Mouse (Mus musculus) neural tube, embryonic 12.5 days (tissue): ENCODE measurements around the gene Mogat2. TPM values are rescaled to one million over a fixed set of nuclear protein-coding genes. Genes with fewer than 3 reads are reported as not detected.

Experiments
- ATAC-seq: fragments of 200-750 bp; cut with Nextera tagmentation; 2 replicates; pipeline ENCODE4 v1.8.0; 2017; ENCODE audit warnings: low read depth, mild to moderate bottlenecking, moderate TSS enrichment, moderate library complexity; ENCODE audit not compliant: low FRiP score
- H3K27ac ChIP-seq: fragments of 300-500 bp; sonication (generic); 2 replicates; pipeline ENCODE4 v1.5.1; 2016
- H3K27me3 ChIP-seq: fragments of 300-500 bp; sonication (generic); replicated peaks from 2 replicates; pipeline ENCODE4 v1.6.1; 2016; ENCODE audit warnings: mild to moderate bottlenecking
- H3K36me3 ChIP-seq: fragments of 300-500 bp; sonication (generic); 2 replicates; pipeline ENCODE4 v1.6.1; 2016; ENCODE audit warnings: mild to moderate bottlenecking
- H3K4me1 ChIP-seq: fragments of 300-500 bp; sonication (generic); 2 replicates; pipeline ENCODE4 v1.6.1; 2016
- H3K4me2 ChIP-seq: fragments of 300-500 bp; sonication (generic); replicated peaks from 2 replicates; pipeline ENCODE4 v1.6.1; 2016; ENCODE audit warnings: mild to moderate bottlenecking
- H3K4me3 ChIP-seq: fragments of 300-500 bp; sonication (generic); 2 replicates; pipeline ENCODE4 v1.5.1; 2016
- H3K9ac ChIP-seq: fragments of 300-500 bp; sonication (generic); 2 replicates; pipeline ENCODE4 v1.6.1; 2016; ENCODE audit warnings: mild to moderate bottlenecking
- H3K9me3 ChIP-seq: fragments of 300-500 bp; sonication (generic); 2 replicates; pipeline ENCODE4 v1.6.1; 2016; ENCODE audit warnings: mild to moderate bottlenecking
- WGBS: fragments of 180-500 bp; shearing (Covaris S2); methylation state at CpG from one replicate; pipeline ENCODE4 v1.1.7; 2016; 5-methylcytosine and 5-hydroxymethylcytosine counted together
- polyA plus RNA-seq: library from polyadenylated mRNA; unstranded; fragments of >200 nt; fragmentation: Nextera tagmentation; extraction: Ambion mirVana; gene quantifications from 2 replicates; pipeline ENCODE4 v1.2.1, GENCODE M21; 2016

The Mogat2 gene
- polyA plus RNA-seq, 1 experiment from 2014 or later = 6.3 TPM

DNA sequence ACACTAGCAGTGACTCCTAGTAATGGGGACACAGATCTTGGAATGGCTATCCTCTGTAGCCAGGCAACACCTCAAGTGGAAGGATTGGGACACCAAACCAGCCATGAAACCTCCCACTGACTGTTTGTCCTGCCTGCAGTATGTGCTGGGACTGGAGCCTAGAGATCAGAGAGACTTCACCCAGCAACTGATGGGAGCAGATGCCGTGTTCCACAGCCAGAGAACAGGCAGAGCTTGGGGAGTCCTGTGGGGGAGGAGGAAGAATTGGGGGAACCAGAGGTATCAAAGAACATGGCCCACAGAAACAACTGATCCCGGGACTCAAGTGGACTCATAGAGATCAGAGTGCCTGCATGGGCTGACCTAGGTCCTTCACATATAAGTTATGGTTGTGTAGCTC is 24.7 kb downstream of the Mogat2 start:
- H3K4me3 ChIP-seq = no peak overlapping the region
- peaks cover 2% of the 10 kb centered on the region; the same call in 1 of the 2 replicates for H3K4me1 ChIP-seq
- H3K27me3 ChIP-seq = 0 out of 2 replicates have a peak, but pooled peaks cover 2% of the 10 kb centered on the region
- H3K9me3 ChIP-seq = no peaks in the 10 kb centered on the region
- 84% methylated on average over 2 of the region's 2 CpGs for WGBS
- no peak overlapping the region for H3K4me2 ChIP-seq
- no peak overlapping the region for H3K9ac ChIP-seq
- no peaks in the 10 kb centered on the region for H3K36me3 ChIP-seq
- H3K27ac ChIP-seq = no peak overlapping the region
- ATAC-seq = no peak

DNA sequence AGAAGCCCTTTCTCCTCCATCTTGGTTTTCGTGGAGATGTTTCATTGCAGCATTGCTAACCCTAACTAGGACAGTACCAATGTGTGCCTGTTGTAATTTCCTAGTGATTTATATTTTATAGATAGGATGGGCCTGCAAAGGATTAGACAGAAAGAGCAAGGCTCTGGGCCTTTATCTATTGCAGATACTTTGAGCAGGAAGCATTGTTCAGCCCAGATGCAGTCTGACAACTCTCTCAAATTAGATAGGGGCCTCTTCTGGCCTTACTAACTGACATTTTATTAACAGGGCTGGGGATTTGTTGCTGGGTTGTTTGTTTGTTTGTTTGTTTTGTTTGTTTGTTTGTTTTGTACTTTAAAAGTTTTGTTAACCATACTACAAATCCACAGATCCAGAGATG is 25.4 kb downstream of the Mogat2 start:
- WGBS = 86% methylated on average over 1 of the region's 1 CpGs
- ATAC-seq = no peak

DNA sequence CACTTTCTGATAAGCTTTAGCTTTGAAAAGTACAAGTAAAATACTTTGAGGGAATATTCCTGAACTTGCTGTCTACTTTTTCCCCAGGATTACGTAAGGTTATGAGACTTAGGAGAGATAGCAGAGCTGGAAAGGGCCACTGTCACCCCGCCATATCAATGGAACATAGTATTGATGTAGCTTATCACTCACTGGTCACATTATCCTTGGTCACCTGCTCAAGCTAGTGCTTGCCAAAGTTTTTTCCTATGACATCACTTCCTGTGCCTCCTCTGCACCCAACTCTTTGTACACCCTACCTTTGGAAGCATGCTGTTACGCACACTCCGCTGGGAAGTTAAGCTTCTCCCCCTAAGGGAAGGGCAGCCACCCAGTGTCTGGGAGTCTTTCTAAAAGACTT is 29.7 kb downstream of the Mogat2 start:
- ATAC-seq = no peak
- WGBS = 97% methylated on average over 4 of the region's 4 CpGs
- Histone ChIP-seq H3K27ac (no peak overlapping the region), H3K9me3 (no peaks in the 10 kb centered on the region), H3K27me3 (no peaks in the 10 kb centered on the region), H3K9ac (no peak overlapping the region), H3K4me1 (no peaks in the 10 kb centered on the region), H3K4me3 (no peak overlapping the region), H3K4me2 (no peak overlapping the region), H3K36me3 (no peaks in the 10 kb centered on the region)

More for the DNA sequence above, 25.4 kb downstream of the Mogat2 start:
- no peaks in the 10 kb centered on the region for H3K36me3 ChIP-seq
- H3K4me1 ChIP-seq = peaks cover 2% of the 10 kb centered on the region; the same call in 1 of the 2 replicates
- H3K27ac ChIP-seq = no peak overlapping the region
- H3K9me3 ChIP-seq = no peaks in the 10 kb centered on the region
- no peak overlapping the region for H3K4me2 ChIP-seq
- no peak overlapping the region for H3K9ac ChIP-seq
- 0 out of 2 replicates have a peak, but pooled peaks cover 2% of the 10 kb centered on the region for H3K27me3 ChIP-seq
- no peak overlapping the region for H3K4me3 ChIP-seq

DNA sequence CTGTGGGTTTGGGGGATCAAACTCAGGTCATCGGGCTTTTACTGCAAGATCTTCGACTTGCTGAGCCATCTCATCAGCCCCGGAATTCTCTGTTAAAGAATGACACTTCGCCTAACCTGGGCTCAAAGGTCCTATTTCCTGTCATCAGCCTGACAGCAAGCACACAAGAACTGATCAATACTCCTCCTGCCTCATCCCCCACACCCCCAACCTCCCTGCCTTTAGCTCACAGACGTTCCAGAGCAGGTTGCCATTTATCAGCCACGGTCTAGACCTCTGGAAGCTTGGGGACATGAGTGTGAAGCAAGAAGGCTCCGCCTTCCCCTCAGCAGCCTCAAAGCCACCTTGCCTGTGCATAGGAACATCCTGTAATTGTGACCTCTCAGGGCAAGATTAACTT is 32.1 kb downstream of the Mogat2 start:
- no peak for ATAC-seq
- Histone ChIP-seq H3K27me3 (no peaks in the 10 kb centered on the region), H3K27ac (no peak overlapping the region), H3K36me3 (no peaks in the 10 kb centered on the region), H3K4me1 (no peaks in the 10 kb centered on the region), H3K9me3 (no peaks in the 10 kb centered on the region), H3K4me3 (no peak overlapping the region), H3K9ac (no peak overlapping the region), H3K4me2 (no peak overlapping the region)
- 78% methylated on average over 7 of the region's 7 CpGs for WGBS

DNA sequence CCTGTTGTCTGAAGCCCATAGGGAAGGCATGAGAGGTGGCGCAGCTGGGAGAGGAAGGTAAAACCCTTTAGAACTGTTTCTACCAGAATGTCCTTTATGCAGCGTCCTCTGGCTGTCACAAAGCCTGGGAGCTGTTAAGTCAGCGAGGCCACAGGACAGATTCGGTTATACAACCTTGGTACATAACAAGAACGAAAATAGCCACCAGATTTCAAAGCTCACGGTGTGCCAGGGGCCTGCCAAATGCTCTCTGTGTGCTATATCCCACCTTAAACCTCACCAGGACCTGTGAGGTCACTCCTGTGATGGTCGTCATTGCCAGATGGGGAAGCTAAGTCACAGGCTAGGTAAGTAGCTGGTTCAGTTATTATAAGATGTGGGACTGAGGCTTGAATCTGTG is 36.3 kb downstream of the Mogat2 start:
- Histone ChIP-seq H3K27ac (no peak overlapping the region), H3K4me1 (no peaks in the 10 kb centered on the region), H3K9ac (no peak overlapping the region), H3K36me3 (no peaks in the 10 kb centered on the region), H3K4me2 (no peak overlapping the region), H3K9me3 (no peaks in the 10 kb centered on the region), H3K4me3 (no peak overlapping the region), H3K27me3 (no peaks in the 10 kb centered on the region)
- no peak for ATAC-seq
- WGBS = 80% methylated on average over 7 of the region's 7 CpGs

DNA sequence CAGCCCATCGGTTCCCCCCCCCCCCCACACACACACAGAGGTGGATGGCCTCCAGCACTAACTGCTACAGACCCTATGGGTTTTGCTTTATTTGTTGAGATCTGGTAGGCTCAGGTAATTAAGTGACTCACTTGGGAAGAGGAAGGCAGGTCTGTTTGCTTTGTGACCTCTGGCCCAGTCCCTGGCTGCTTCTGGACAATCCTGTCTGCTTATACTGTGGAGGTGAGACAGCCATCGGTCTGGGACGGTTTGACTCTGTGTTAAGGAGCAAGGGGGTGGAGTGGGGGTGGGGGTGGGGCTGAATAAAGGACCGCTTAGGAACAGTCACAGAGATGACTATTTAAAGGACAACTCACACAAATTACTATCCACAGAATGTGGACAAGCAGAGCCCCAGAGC is 38.1 kb downstream of the Mogat2 start:
- no peak overlapping the region for H3K27ac ChIP-seq
- 30% methylated on average over 4 of the region's 4 CpGs for WGBS
- no peak for ATAC-seq
- H3K27me3 ChIP-seq = no peaks in the 10 kb centered on the region
- H3K4me3 ChIP-seq = no peak overlapping the region
- H3K9ac ChIP-seq = no peak overlapping the region
- H3K4me1 ChIP-seq = no peaks in the 10 kb centered on the region
- H3K36me3 ChIP-seq = no peaks in the 10 kb centered on the region
- no peaks in the 10 kb centered on the region for H3K9me3 ChIP-seq
- H3K4me2 ChIP-seq = no peak overlapping the region

DNA sequence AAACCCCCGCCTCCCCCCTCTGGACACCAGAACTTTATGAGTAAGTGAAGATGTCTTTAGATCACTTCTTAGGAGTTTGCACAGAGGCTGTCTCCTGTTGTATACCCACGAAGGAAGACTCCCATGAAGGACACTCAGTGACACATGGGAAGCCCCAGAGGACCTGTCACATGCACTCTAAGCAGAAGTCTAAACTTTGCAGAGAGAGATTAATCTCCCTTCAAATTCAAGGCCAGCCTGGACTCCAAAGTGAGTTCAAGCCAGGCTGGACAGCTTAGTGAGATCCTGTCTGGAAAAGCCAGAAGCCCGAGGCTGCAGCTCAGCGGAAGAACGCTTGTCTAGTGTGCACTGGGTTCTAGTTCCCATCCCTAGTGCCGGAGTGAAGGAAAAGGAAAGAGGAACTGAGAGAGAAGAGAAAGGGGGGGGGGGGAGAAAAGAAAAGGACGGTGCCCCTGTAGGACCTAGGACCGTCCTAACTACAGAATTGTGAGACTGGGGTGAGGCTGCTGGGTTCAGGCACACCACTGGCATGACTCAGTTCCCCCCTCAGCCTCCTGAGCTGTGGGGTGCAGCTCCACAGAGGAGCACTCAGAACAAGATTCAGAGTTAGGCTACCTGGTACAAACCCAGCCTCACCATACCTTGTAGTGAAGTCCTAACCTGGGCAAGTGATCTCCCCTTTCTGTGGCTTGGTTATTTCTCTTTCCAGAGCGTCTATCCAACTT is 38.8 kb downstream of the Mogat2 start:
- Histone ChIP-seq H3K9me3 (no peaks in the 10 kb centered on the region), H3K4me1 (no peaks in the 10 kb centered on the region), H3K9ac (no peak overlapping the region), H3K36me3 (no peaks in the 10 kb centered on the region), H3K4me2 (no peak overlapping the region), H3K27ac (no peak overlapping the region), H3K27me3 (no peaks in the 10 kb centered on the region), H3K4me3 (no peak overlapping the region)
- 89% methylated on average over 9 of the region's 9 CpGs for WGBS
- ATAC-seq = no peak

DNA sequence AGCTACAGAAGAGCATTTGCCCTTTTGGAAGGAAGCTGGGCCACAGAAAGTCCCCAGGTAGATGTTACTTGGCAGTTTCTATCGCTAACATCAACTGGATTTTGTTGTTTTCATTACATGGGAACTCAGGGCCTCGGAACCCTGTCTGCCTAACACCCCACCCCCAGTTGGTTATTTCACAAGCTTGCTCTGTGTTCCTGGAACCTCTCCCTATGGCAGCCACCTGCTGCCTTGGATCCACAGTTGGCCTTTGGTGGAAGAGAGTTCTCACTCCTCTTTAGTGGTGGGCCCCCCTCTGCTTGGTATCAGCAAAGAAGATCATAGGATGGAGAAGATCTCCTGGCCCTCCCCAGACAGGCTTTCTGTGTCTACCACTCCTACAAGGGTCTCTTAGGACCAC is 39.6 kb downstream of the Mogat2 start:
- no peaks in the 10 kb centered on the region for H3K27me3 ChIP-seq
- ATAC-seq = no peak
- H3K4me2 ChIP-seq = no peak overlapping the region
- no peak overlapping the region for H3K4me3 ChIP-seq
- H3K9me3 ChIP-seq = no peaks in the 10 kb centered on the region
- H3K4me1 ChIP-seq = no peaks in the 10 kb centered on the region
- H3K36me3 ChIP-seq = no peaks in the 10 kb centered on the region
- 92% methylated on average over 2 of the region's 2 CpGs for WGBS
- H3K9ac ChIP-seq = no peak overlapping the region
- H3K27ac ChIP-seq = no peak overlapping the region

DNA sequence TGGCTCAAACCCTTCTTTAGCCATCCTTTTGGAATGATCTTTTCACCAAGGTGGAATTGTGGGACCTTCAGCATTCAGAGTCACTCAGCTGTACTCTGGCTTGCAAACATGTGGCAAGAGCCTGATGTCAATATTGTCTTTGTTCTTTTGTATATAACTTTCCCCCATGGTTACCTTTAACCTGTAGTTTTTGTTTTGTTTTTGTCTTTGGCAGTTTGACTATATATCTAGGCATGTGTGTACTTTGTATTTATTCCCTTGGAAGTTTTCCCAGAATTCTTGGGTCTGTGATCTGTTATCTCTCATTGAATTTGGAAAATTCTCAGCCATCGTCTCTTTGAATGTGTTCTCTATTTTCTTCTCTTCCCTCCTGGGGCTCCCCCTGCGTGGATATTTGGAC is 43.9 kb downstream of the Mogat2 start:
- ATAC-seq = no peak
- H3K9ac ChIP-seq = no peak overlapping the region
- WGBS = 72% methylated on average over 2 of the region's 2 CpGs

DNA sequence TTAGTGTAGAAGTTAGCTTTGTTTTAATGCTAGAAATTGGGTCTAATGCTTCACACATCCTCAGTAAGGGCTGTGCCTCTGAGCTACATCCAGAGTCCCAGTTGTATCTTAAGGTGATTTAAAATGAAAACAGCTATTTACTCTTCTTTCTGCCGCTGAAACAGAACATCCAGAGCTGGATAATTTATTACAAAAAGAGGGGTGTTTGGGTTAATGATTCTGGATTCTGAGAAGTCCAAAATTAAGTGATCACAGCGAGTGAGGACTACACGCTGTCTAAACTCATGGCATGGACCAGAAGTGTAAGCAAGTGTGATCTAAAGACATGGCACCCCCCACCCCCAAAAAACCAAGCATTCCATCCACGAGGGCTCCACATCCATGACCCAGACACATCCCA is 44.5 kb downstream of the Mogat2 start:
- H3K4me2 ChIP-seq = no peak overlapping the region
- ATAC-seq = no peak
- H3K4me3 ChIP-seq = no peak overlapping the region
- H3K9ac ChIP-seq = no peak overlapping the region
- H3K27me3 ChIP-seq = no peaks in the 10 kb centered on the region
- H3K27ac ChIP-seq = no peak overlapping the region
- WGBS = 86% methylated on average over 4 of the region's 4 CpGs
- H3K9me3 ChIP-seq = no peaks in the 10 kb centered on the region
- H3K4me1 ChIP-seq = no peaks in the 10 kb centered on the region
- H3K36me3 ChIP-seq = no peaks in the 10 kb centered on the region

More for the DNA sequence above, 43.9 kb downstream of the Mogat2 start:
- no peak overlapping the region for H3K4me2 ChIP-seq
- H3K9me3 ChIP-seq = no peaks in the 10 kb centered on the region
- no peaks in the 10 kb centered on the region for H3K27me3 ChIP-seq
- H3K36me3 ChIP-seq = no peaks in the 10 kb centered on the region
- H3K27ac ChIP-seq = no peak overlapping the region
- no peak overlapping the region for H3K4me3 ChIP-seq
- H3K4me1 ChIP-seq = no peaks in the 10 kb centered on the region

DNA sequence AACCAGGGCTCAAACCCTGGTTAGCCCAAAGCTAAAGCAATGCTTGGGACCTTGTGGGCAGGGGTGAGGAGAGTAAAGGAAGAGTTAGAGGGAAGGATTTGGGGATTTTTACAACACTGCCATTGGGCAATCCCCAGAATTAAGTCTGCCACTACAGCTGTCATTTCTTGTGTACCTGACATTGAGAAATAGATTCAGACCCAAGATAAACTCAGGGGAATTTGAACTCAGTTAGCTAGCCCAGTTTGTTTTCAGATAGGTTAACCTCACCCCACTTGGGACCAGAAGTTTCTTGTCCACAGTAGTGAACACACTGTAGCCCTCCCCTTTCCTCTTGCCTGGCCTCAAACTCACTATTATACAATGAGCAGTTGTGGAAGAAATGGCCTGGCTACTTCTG is 47.0 kb downstream of the Mogat2 start:
- H3K9ac ChIP-seq = no peak overlapping the region
- no peaks in the 10 kb centered on the region for H3K4me1 ChIP-seq
- no peak for ATAC-seq
- H3K9me3 ChIP-seq = no peaks in the 10 kb centered on the region
- no peak overlapping the region for H3K4me3 ChIP-seq
- H3K27ac ChIP-seq = no peak overlapping the region
- no peaks in the 10 kb centered on the region for H3K36me3 ChIP-seq
- no peak overlapping the region for H3K4me2 ChIP-seq
- no peaks in the 10 kb centered on the region for H3K27me3 ChIP-seq

DNA sequence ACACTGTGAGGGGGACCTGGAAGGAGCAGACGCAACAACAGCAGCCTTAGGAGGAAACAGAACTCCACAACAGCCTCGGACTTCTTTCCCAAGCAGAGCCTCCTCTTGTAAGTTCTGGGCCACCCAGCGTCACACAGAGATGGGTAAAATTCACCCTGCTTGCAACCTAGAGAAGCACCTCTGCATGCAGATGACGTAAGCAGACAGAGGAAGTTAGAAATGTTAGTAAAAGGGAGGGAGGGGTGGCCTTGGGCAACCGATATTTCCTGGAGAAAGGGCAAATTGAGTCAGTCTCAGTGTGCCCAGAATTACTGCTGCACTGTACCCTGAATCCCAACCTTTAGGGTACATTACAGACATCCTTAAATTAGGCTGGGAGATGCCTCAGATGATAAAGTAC is 48.5 kb downstream of the Mogat2 start:
- ATAC-seq = no peak

DNA sequence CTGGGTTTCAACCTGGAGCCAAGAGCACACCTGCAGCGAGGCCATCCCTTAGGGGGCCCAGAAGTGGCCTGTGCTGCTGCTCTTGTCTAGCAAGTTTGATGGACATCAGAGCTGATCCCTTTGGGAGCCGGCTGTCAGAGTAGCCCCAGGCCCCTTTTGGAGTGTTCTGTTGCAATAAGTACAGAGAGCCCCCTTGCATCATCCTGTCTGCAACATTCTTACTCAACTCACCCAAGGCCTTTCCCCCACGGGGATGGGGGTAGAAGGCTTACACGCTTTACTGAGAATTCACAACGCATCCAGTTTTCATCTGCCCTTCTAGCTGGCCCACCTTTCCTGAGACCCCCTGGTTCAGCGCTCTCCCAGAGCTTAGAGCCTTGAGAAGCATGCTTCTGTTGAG is 49.8 kb downstream of the Mogat2 start:
- H3K4me2 ChIP-seq = no peak overlapping the region
- H3K36me3 ChIP-seq = no peaks in the 10 kb centered on the region
- H3K27me3 ChIP-seq = no peaks in the 10 kb centered on the region
- no peak overlapping the region for H3K9ac ChIP-seq
- no peak overlapping the region for H3K27ac ChIP-seq
- no peak overlapping the region for H3K4me3 ChIP-seq
- 86% methylated on average over 6 of the region's 6 CpGs for WGBS
- H3K4me1 ChIP-seq = no peaks in the 10 kb centered on the region
- no peaks in the 10 kb centered on the region for H3K9me3 ChIP-seq
- no peak for ATAC-seq

More for the DNA sequence above, 48.5 kb downstream of the Mogat2 start:
- Histone ChIP-seq H3K4me2 (no peak overlapping the region), H3K36me3 (no peaks in the 10 kb centered on the region), H3K4me3 (no peak overlapping the region), H3K4me1 (no peaks in the 10 kb centered on the region), H3K27me3 (no peaks in the 10 kb centered on the region), H3K9me3 (no peaks in the 10 kb centered on the region), H3K9ac (no peak overlapping the region), H3K27ac (no peak overlapping the region)
- WGBS = 82% methylated on average over 5 of the region's 5 CpGs
